Mouse (Mus musculus) liver, postnatal 0 days (tissue): ENCODE measurements around the gene Uox. TPM values are rescaled to one million over a fixed set of nuclear protein-coding genes. Genes with fewer than 3 reads are reported as not detected.

Source experiments
- ATAC-seq: fragments of 200-750 bp; cut with Nextera tagmentation; 2 replicates; pipeline ENCODE4 v1.8.0; 2017; ENCODE audit warnings: mild to moderate bottlenecking, moderate library complexity
- DNase-seq: peaks from one replicate; pipeline ENCODE4 v3.0.0-alpha.2; 2016
- H3K27ac ChIP-seq: fragments of 300-500 bp; sonication (generic); 2 replicates; pipeline ENCODE4 v1.5.1; 2014; ENCODE audit warnings: antibody characterized with exemption, moderate library complexity, mild to moderate bottlenecking, low read depth
- H3K27me3 ChIP-seq: fragments of 300-500 bp; sonication (generic); 2 replicates; pipeline ENCODE4 v1.6.1; 2014; ENCODE audit warnings: low read length, control low read depth, mixed read lengths; ENCODE audit not compliant: insufficient read depth
- H3K36me3 ChIP-seq: fragments of 300-500 bp; sonication (generic); replicated peaks from 2 replicates; pipeline ENCODE4 v1.6.1; 2014; ENCODE audit warnings: mild to moderate bottlenecking, control low read depth, low read length, moderate library complexity, mixed read lengths; ENCODE audit not compliant: insufficient read depth
- H3K4me1 ChIP-seq: fragments of 300-500 bp; sonication (generic); 2 replicates; pipeline ENCODE4 v1.6.1; 2014; ENCODE audit warnings: antibody characterized with exemption, mild to moderate bottlenecking, control low read depth; ENCODE audit not compliant: insufficient read depth
- H3K4me2 ChIP-seq: fragments of 300-500 bp; sonication (generic); 2 replicates; pipeline ENCODE4 v1.6.1; 2014; ENCODE audit warnings: low read depth, mild to moderate bottlenecking, low read length, moderate library complexity, mixed read lengths
- H3K4me3 ChIP-seq: fragments of 300-500 bp; sonication (generic); 2 replicates; pipeline ENCODE4 v1.5.1; 2014; ENCODE audit warnings: low read depth, low read length
- H3K9ac ChIP-seq: fragments of 300-500 bp; sonication (generic); replicated peaks from 2 replicates; pipeline ENCODE4 v1.6.1; 2014; ENCODE audit warnings: mild to moderate bottlenecking, moderate library complexity
- H3K9me3 ChIP-seq: fragments of 300-500 bp; sonication (generic); 2 replicates; pipeline ENCODE4 v1.6.1; 2016; ENCODE audit warnings: mild to moderate bottlenecking, control low read depth, low read length, mixed read lengths
- CTCF ChIP-seq: sonication (generic); IDR thresholded peaks from 2 replicates; pipeline ENCODE4 v1.5.1; 2016; ENCODE audit warnings: antibody characterized with exemption, low read depth
- EP300 ChIP-seq: IDR thresholded peaks from 2 replicates; pipeline ENCODE4 v1.6.1; 2016; ENCODE audit warnings: antibody characterized with exemption, low read depth, mild to moderate bottlenecking
- WGBS: fragments of 180-500 bp; shearing (Covaris S2); extraction: QIAGEN DNeasy Blood & Tissue Kit; methylation state at CpG from one replicate; pipeline ENCODE4 v1.1.7; 2014; ENCODE audit not compliant: insufficient replicate concordance; 5-methylcytosine and 5-hydroxymethylcytosine counted together
- polyA plus RNA-seq: library from polyadenylated mRNA; unstranded; fragments of >200 nt; fragmentation: Nextera tagmentation; extraction: Ambion mirVana; gene quantifications from 2 replicates; pipeline ENCODE4 v1.2.1, GENCODE M21; 2015

Gene Uox
- polyA plus RNA-seq, 1 experiment from 2014 or later, result 245 TPM

DNA sequence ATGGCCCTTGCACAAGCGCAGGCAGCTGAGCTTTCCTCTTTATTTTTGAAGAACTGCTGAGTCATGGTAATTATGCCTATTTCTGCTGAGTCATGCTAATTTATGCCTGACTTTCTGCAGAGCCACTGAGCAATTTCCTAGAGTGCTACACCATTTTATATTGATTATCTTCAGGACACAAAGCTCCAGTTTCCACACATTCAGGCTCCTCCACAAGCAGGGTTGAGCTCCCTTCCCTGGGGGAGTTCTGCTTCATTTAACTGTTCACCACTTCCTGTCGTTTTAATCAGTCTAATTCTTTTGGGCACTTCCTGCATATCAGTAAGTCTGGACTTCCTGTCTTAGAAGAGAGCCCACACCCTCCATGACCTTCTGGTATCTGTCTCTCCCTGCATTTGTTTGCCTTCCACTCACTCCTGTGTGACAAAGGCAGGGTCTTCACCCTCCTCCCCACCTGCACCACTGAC, 84.9 kb downstream of the Uox start:
- DNase-seq (peak; percentile 31), ATAC-seq (peak; percentile 80)
- Histone ChIP-seq H3K4me3 (no peak overlapping the region), H3K27me3 (no peaks in the 10 kb centered on the region), H3K9me3 (no peaks in the 10 kb centered on the region), H3K36me3 (no peaks in the 10 kb centered on the region), H3K4me2 (peak overlapping the region; percentile 28), H3K4me1 (peaks cover 15% of the 10 kb centered on the region), H3K9ac (no peak overlapping the region), H3K27ac (peak overlapping the region; percentile 84)
- WGBS, result 42% methylated on average over 2 of the region's 2 CpGs
- TF ChIP-seq CTCF (no peak), EP300 (peak; percentile 52; the same call in 1 of the 2 replicates)

DNA sequence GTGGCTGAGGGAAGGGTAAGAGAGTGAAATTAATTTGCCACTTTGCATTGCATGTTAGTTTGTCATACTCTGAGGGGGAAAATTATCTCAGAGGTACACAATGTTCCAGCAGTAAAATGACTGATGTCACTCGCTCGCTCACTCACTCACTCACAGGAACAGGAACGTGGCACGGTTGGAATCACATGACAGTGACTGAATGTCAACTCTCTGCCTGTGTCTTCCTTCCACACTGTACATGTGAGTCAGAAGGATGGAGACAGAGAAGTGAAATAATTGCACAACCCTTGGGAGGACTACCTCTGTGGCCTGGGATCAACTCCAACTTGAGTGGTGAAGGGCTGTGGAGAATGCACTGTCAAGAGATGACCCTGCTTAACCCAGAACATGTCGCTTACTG, 87.2 kb downstream of the Uox start:
- ATAC-seq (peak; percentile 52), DNase-seq (no peak)
- Histone ChIP-seq H3K9me3 (no peaks in the 10 kb centered on the region), H3K4me3 (no peak overlapping the region), H3K36me3 (no peaks in the 10 kb centered on the region), H3K27me3 (no peaks in the 10 kb centered on the region), H3K4me2 (no peak overlapping the region), H3K27ac (no peak overlapping the region), H3K4me1 (peaks cover 15% of the 10 kb centered on the region), H3K9ac (no peak overlapping the region)
- WGBS, result 64% methylated on average over 5 of the region's 5 CpGs
- TF ChIP-seq CTCF (no peak), EP300 (peak; percentile 60)

DNA sequence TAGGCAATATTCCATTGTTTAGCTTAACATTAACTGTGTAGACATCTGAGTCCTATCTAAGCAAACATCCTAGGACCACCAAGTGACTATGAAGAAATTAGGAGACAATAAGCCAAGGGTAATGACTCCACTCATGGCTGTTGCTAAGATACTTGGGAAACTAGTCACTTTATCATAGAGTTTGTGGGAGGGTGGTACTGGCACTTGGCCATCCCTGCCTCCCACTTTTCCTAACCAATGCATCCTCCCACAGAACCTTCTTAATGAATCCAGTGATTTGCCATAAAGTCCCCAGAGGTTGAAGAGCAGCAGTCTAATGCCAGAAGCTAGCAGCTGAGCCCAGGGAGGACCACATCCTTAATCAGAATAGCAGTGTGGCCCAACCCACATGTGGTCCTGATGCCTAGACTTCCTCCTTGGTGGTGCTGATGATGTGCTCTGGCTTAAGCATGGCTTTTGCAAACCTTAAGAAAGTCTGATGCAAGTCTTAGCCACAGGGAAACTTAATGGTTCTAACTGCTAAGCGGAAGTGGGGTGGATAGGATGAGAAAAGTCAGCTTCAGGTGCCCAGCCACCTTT, 87.9 kb downstream of the Uox start:
- H3K4me2 ChIP-seq, result no peak overlapping the region
- H3K4me3 ChIP-seq, result no peak overlapping the region
- 82% methylated on average over 1 of the region's 1 CpGs for WGBS
- TF ChIP-seq CTCF (no peak), EP300 (no peak)
- DNase-seq (no peak), ATAC-seq (no peak)
- H3K4me1 ChIP-seq, result peaks cover 15% of the 10 kb centered on the region
- no peak overlapping the region for H3K9ac ChIP-seq
- no peaks in the 10 kb centered on the region for H3K9me3 ChIP-seq
- H3K36me3 ChIP-seq, result no peaks in the 10 kb centered on the region
- no peaks in the 10 kb centered on the region for H3K27me3 ChIP-seq
- H3K27ac ChIP-seq, result no peak overlapping the region

DNA sequence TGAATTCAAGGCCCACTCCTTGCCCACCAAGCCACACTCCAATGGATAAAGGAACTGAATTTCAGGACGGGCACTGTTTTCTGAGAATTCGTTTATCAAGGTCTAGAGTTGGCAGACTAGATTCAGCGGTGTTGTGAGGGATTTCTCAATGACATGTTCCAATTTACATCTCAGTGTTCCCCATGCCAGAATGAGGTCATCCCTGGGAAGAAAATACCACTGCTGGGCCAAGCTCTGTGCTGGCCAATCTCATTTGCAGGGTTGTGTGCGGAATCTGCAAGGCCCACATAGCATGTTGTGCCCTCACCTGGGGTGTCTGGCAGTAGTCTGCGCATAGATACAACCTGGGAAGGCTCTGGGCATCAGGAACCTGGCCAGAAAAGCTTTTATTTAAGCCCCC, 89.1 kb downstream of the Uox start:
- Histone ChIP-seq H3K9me3 (no peaks in the 10 kb centered on the region), H3K36me3 (no peaks in the 10 kb centered on the region), H3K27me3 (no peaks in the 10 kb centered on the region), H3K4me2 (no peak overlapping the region), H3K4me3 (no peak overlapping the region), H3K4me1 (peaks cover 7% of the 10 kb centered on the region), H3K9ac (no peak overlapping the region), H3K27ac (no peak overlapping the region)
- WGBS, result 84% methylated on average over 5 of the region's 5 CpGs
- ATAC-seq, result no peak
- TF ChIP-seq EP300 (no peak), CTCF (no peak)
- DNase-seq, result no peak

DNA sequence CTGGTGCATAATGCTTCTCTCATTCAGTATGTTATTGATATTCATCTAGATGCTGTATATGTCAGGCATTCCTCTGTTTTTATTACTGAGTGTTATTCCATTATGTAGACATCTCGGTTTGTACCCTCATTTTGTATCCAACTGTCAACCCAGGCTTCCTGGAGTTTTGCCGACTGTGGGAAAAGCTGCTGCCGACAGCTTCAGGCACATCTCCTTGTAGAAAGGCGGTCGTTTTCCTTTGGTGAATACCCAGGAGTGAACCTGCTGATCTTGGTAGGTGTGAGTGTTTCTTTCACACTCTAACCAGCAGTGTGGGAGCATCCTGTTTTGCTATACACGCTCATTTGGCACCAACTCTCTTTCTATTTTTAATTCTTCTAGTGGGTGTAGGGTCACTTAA, 90.8 kb downstream of the Uox start:
- H3K27ac ChIP-seq, result no peak overlapping the region
- H3K4me1 ChIP-seq, result no peaks in the 10 kb centered on the region
- no peak overlapping the region for H3K4me3 ChIP-seq
- ATAC-seq, result no peak
- DNase-seq, result no peak
- WGBS, result 74% methylated on average over 6 of the region's 6 CpGs
- H3K36me3 ChIP-seq, result no peaks in the 10 kb centered on the region
- TF ChIP-seq CTCF (no peak), EP300 (no peak)
- no peaks in the 10 kb centered on the region for H3K9me3 ChIP-seq
- no peak overlapping the region for H3K4me2 ChIP-seq
- no peaks in the 10 kb centered on the region for H3K27me3 ChIP-seq
- H3K9ac ChIP-seq, result no peak overlapping the region

DNA sequence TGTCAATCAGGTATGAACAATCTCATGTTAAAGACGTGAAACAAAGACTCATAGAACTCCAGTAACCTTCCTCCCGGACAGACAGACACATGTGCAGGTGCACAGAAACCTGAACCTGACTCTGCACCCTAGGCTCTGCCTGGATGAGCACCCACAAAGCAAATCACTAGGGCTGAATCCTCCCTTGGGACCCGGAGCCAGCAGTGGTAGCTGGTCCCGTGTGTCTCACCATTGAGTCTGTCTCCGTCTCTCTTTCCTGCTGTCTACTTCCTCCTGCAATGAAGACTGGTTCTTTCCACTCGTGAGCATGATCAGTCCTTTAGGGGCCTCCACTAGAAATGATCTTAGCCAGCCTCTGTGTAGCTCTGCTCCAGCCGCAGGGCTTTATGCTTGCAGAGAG, 91.7 kb downstream of the Uox start:
- no peaks in the 10 kb centered on the region for H3K9me3 ChIP-seq
- H3K36me3 ChIP-seq, result no peaks in the 10 kb centered on the region
- no peak for TF ChIP-seq CTCF
- no peak for TF ChIP-seq EP300
- no peaks in the 10 kb centered on the region for H3K27me3 ChIP-seq
- H3K27ac ChIP-seq, result no peak overlapping the region
- DNase-seq (no peak), ATAC-seq (no peak)
- H3K9ac ChIP-seq, result no peak overlapping the region
- 73% methylated on average over 7 of the region's 7 CpGs for WGBS
- H3K4me3 ChIP-seq, result no peak overlapping the region
- H3K4me2 ChIP-seq, result no peak overlapping the region
- no peaks in the 10 kb centered on the region for H3K4me1 ChIP-seq

DNA sequence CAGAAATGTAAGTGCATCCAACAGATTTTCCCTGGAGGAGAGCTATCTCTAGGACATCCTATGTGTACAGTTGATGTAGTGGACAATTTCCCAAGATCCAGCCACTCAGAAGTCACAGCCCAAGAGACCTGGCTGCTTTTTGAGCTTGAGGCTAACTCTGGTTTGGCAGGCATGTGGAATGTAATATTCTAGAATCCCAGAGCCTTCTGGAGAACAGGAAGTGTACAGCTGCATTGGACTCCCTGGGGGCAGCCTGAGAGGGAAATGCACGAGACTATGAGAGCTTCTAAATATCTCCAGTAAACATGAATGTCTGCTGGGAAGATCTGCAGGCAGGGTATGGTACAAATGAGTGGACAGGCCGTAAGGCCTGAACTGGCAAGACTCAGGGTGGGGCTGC, 100.9 kb downstream of the Uox start:
- Histone ChIP-seq H3K27me3 (no peaks in the 10 kb centered on the region), H3K9ac (no peak overlapping the region), H3K4me1 (no peaks in the 10 kb centered on the region), H3K4me2 (no peak overlapping the region), H3K4me3 (no peak overlapping the region), H3K36me3 (no peaks in the 10 kb centered on the region), H3K9me3 (no peaks in the 10 kb centered on the region), H3K27ac (no peak overlapping the region)
- 64% methylated on average over 2 of the region's 2 CpGs for WGBS
- ATAC-seq (no peak), DNase-seq (no peak)
- no peak for TF ChIP-seq CTCF
